Mouse (Mus musculus): ENCODE results near the gene Ripor2.

- TF ChIP-seq POLR2A (IDR thresholded peaks at IDR 0.05; ENCODE audit: insufficient read depth, low read depth, low read length) (no peak), CTCF (IDR thresholded peaks at IDR 0.05; ENCODE audit: insufficient read depth, low read depth, low read length) (no peak)
Measured at GRCm38 (mm10) chr13:24716441-24716840, 134.5 kb downstream of the Ripor2 start.
